Mouse (Mus musculus): ENCODE results near the gene Unc119. TPM values are rescaled to one million over a fixed set of nuclear protein-coding genes. Genes with fewer than 3 reads are reported as not detected.
A peak's percentile ranks its signal among the peaks of the same experiment; 100 is the strongest.

Unc119 gene
- polyA plus RNA-seq, 1 experiment, result 38.5 TPM

GRCm38 (mm10) chr11:78322860-78323259, 20.4 kb upstream of the Unc119 start, which contains the start of gene Aldoc:
Gene Aldoc, plus strand, starts transcription at chr11:78322968.
- Histone ChIP-seq H3K4me1 (ENCODE audit: control insufficient read depth, insufficient read depth, low read length) (peaks cover 20% of the 10 kb centered on the region), H3K27ac (ENCODE audit: insufficient read depth, low read depth, low read length) (peak within 1 kb of the TSS; percentile 76), H3K4me3 (ENCODE audit: insufficient read depth, low read length) (peak within 1 kb of the TSS; percentile 63)

GRCm38 (mm10) chr11:78324000-78324785, 19.1 kb upstream of the Unc119 start:
- Histone ChIP-seq H3K27ac (ENCODE audit: insufficient read depth, low read depth, low read length) (no peak overlapping the region), H3K4me1 (ENCODE audit: control insufficient read depth, insufficient read depth, low read length) (peaks cover 22% of the 10 kb centered on the region), H3K4me3 (ENCODE audit: insufficient read depth, low read length) (peak overlapping the region; percentile 63)
- no peak for TF ChIP-seq POLR2A (IDR thresholded peaks at IDR 0.05; ENCODE audit: borderline replicate concordance, low read depth, low read length)
- no peak for TF ChIP-seq CTCF (IDR thresholded peaks at IDR 0.05; ENCODE audit: low read depth, low read length)

More at GRCm38 (mm10) chr11:78322860-78323259, 20.4 kb upstream of the Unc119 start, which contains the start of gene Aldoc:
- TF ChIP-seq CTCF (IDR thresholded peaks at IDR 0.05; ENCODE audit: low read depth, low read length) (no peak), POLR2A (IDR thresholded peaks at IDR 0.05; ENCODE audit: borderline replicate concordance, low read depth, low read length) (no peak)

- no peak overlapping the region for H3K4me3 ChIP-seq (ENCODE audit: insufficient read depth, low read length)
- no peak overlapping the region for H3K27ac ChIP-seq (ENCODE audit: insufficient read depth, low read depth, low read length)
- H3K4me1 ChIP-seq (ENCODE audit: control insufficient read depth, insufficient read depth, low read length), result peaks cover 24% of the 10 kb centered on the region
- TF ChIP-seq POLR2A (IDR thresholded peaks at IDR 0.05; ENCODE audit: borderline replicate concordance, low read depth, low read length) (no peak), CTCF (IDR thresholded peaks at IDR 0.05; ENCODE audit: low read depth, low read length) (no peak)
Measured at GRCm38 (mm10) chr11:78324965-78325364, 18.3 kb upstream of the Unc119 start.

- peaks cover 19% of the 10 kb centered on the region for H3K4me1 ChIP-seq (ENCODE audit: control insufficient read depth, insufficient read depth, low read length)
- no peak overlapping the region for H3K27ac ChIP-seq (ENCODE audit: insufficient read depth, low read depth, low read length)
- TF ChIP-seq CTCF (IDR thresholded peaks at IDR 0.05; ENCODE audit: low read depth, low read length), result no peak
- TF ChIP-seq POLR2A (IDR thresholded peaks at IDR 0.05; ENCODE audit: borderline replicate concordance, low read depth, low read length), result no peak
- no peak overlapping the region for H3K4me3 ChIP-seq (ENCODE audit: insufficient read depth, low read length)
Measured at GRCm38 (mm10) chr11:78327215-78327614, 16.1 kb upstream of the Unc119 start.

- Histone ChIP-seq H3K4me3 (ENCODE audit: insufficient read depth, low read length) (peak within 1 kb of the TSS; percentile 66), H3K27ac (ENCODE audit: insufficient read depth, low read depth, low read length) (peak within 1 kb of the TSS; percentile 32; the same call in 1 of the 2 replicates), H3K4me1 (ENCODE audit: control insufficient read depth, insufficient read depth, low read length) (peaks cover 16% of the 10 kb centered on the region)
- 0 out of 2 replicates have a peak, but pooled peaks have one; percentile 16 for TF ChIP-seq CTCF (IDR thresholded peaks at IDR 0.05; ENCODE audit: low read depth, low read length)
- no peak for TF ChIP-seq POLR2A (IDR thresholded peaks at IDR 0.05; ENCODE audit: borderline replicate concordance, low read depth, low read length)
Measured at GRCm38 (mm10) chr11:78327634-78328511, 15.4 kb upstream of the Unc119 start, which contains the start of gene Pigs. Gene Pigs, plus strand, starts transcription at chr11:78328415.

GRCm38 (mm10) chr11:78328512-78329056, 14.7 kb upstream of the Unc119 start:
- peaks cover 13% of the 10 kb centered on the region for H3K4me1 ChIP-seq (ENCODE audit: control insufficient read depth, insufficient read depth, low read length)
- H3K4me3 ChIP-seq (ENCODE audit: insufficient read depth, low read length), result peak overlapping the region; percentile 66
- no peak for TF ChIP-seq POLR2A (IDR thresholded peaks at IDR 0.05; ENCODE audit: borderline replicate concordance, low read depth, low read length)
- TF ChIP-seq CTCF (IDR thresholded peaks at IDR 0.05; ENCODE audit: low read depth, low read length), result no peak
- no peak overlapping the region for H3K27ac ChIP-seq (ENCODE audit: insufficient read depth, low read depth, low read length)

GRCm38 (mm10) chr11:78332676-78333075, 10.6 kb upstream of the Unc119 start:
- H3K27ac ChIP-seq (ENCODE audit: insufficient read depth, low read depth, low read length), result no peak overlapping the region
- H3K4me1 ChIP-seq (ENCODE audit: control insufficient read depth, insufficient read depth, low read length), result peaks cover 4% of the 10 kb centered on the region
- no peak overlapping the region for H3K4me3 ChIP-seq (ENCODE audit: insufficient read depth, low read length)
- no peak for TF ChIP-seq CTCF (IDR thresholded peaks at IDR 0.05; ENCODE audit: low read depth, low read length)
- TF ChIP-seq POLR2A (IDR thresholded peaks at IDR 0.05; ENCODE audit: borderline replicate concordance, low read depth, low read length), result no peak

- no peak overlapping the region for H3K4me3 ChIP-seq (ENCODE audit: insufficient read depth, low read length)
- H3K27ac ChIP-seq (ENCODE audit: insufficient read depth, low read depth, low read length), result no peak overlapping the region
- H3K4me1 ChIP-seq (ENCODE audit: control insufficient read depth, insufficient read depth, low read length), result peaks cover 3% of the 10 kb centered on the region
- no peak for TF ChIP-seq POLR2A (IDR thresholded peaks at IDR 0.05; ENCODE audit: borderline replicate concordance, low read depth, low read length)
- TF ChIP-seq CTCF (IDR thresholded peaks at IDR 0.05; ENCODE audit: low read depth, low read length), result no peak
Measured at GRCm38 (mm10) chr11:78333992-78334391, 9.3 kb upstream of the Unc119 start.

GRCm38 (mm10) chr11:78337040-78337439, 6.2 kb upstream of the Unc119 start:
- Histone ChIP-seq H3K4me3 (ENCODE audit: insufficient read depth, low read length) (no peak overlapping the region), H3K4me1 (ENCODE audit: control insufficient read depth, insufficient read depth, low read length) (no peaks in the 10 kb centered on the region), H3K27ac (ENCODE audit: insufficient read depth, low read depth, low read length) (no peak overlapping the region)
- TF ChIP-seq CTCF (IDR thresholded peaks at IDR 0.05; ENCODE audit: low read depth, low read length) (no peak), POLR2A (IDR thresholded peaks at IDR 0.05; ENCODE audit: borderline replicate concordance, low read depth, low read length) (no peak)
